Mouse (Mus musculus) right cerebral cortex, postnatal 10 days (tissue): ENCODE results near the gene Gm7945.
"Not testable (repeated sequence)": the region's sequence is repeated elsewhere in the genome, so short reads cannot be mapped to it uniquely, and the experiment has no call there.

ENCODE experiments used
- DNase-seq, 2 experiments: peaks; one replicate each; pipeline ENCODE4 v3.0.0; 2021; ENCODE audit warnings: low spot score in 2 of 2

Gene Gm7945

DNA sequence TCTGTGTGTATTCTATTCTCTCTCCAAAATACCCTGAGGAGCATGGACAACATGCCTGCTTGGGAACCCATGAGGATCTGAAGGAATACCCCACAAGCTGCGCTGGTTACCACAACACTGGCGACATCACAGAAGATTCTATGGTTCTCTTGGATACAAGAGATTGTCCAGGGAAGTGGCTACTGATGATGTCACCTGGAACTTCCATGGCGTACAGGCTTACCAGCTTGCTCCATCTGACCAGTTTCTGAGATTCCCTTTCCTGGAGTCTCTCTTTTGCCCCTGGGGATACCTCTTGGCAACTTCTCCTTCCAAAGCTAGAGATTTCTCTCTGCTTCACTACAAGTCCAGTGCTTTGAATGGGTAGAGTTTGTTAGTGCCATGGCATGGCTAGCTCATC lies at the start of gene Gm7945:
Gene Gm7945 (minus strand): TSS at position 101 of the 400 bp plus-strand sequence.
- not testable (repeated sequence) for DNase-seq

GRCm38 (mm10) chr14:41425393-41426075 lies 39.4 kb upstream of the Gm7945 start:
- peak in 1 of 2 experiments; percentile 26 for DNase-seq

- not testable (repeated sequence) for DNase-seq
Observed at GRCm38 (mm10) chr14:41424694-41425093, 38.5 kb upstream of the Gm7945 start.

- not testable (repeated sequence) for DNase-seq
Observed at GRCm38 (mm10) chr14:41408181-41408580, 22.0 kb upstream of the Gm7945 start, which contains the start of gene Gm6482. TSS of gene Gm6482 (minus strand) at chr14:41408281.

DNA sequence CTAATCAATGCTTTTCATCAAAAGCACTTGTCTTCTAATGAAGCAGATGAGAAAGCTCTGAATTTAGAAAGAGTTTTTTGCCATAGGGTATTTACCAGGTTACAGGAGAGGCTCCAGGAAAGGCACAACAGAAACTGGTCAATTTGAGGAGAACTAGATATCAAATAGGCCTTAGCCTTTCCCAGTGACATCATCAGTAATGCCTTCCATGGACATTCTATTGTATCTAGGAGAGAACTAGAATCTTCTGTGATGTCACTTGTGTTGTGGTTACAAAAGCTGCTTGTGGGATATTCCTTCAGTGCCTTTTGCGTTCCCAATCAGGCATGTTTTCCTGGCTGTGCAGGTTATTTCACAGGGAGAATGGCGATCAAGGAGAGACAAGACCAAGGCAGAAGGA lies 37.9 kb downstream of the Gm7945 start, which contains the start of gene Gm5798:
Gene Gm5798 (plus strand): TSS at position 301 of the 400 bp plus-strand sequence.
- DNase-seq: not testable (repeated sequence)
